Mouse (Mus musculus) natural killer cell, adult 2 months (primary cell): ENCODE data around the gene March11.

Experiments
- DNase-seq, 2 experiments: peaks; one replicate each; pipeline ENCODE4 v3.0.0; 2022; ENCODE audit warnings: low spot score in 2 of 2

The March11 gene

GRCm38 (mm10) chr15:26308629-26309230 lies at the start of gene March11:
Gene March11, plus strand, starts transcription at chr15:26309048.
- DNase-seq, result no peak

- DNase-seq, result no peak
Measured at GRCm38 (mm10) chr15:26262336-26262735, 46.5 kb upstream of the March11 start.

- DNase-seq, result no peak
Measured at GRCm38 (mm10) chr15:26269596-26269995, 39.3 kb upstream of the March11 start.

- no peak for DNase-seq
Measured at GRCm38 (mm10) chr15:26276035-26276511, 32.8 kb upstream of the March11 start.

- DNase-seq, result no peak
Measured at GRCm38 (mm10) chr15:26276608-26277007, 32.2 kb upstream of the March11 start.

- no peak for DNase-seq
Measured at GRCm38 (mm10) chr15:26291871-26292270, 17.0 kb upstream of the March11 start.

GRCm38 (mm10) chr15:26292811-26293210 lies 16.0 kb upstream of the March11 start:
- no peak for DNase-seq

GRCm38 (mm10) chr15:26293215-26293614 lies 15.6 kb upstream of the March11 start:
- no peak for DNase-seq

- no peak for DNase-seq
Measured at GRCm38 (mm10) chr15:26298668-26299067, 10.2 kb upstream of the March11 start.

GRCm38 (mm10) chr15:26309291-26309931 lies 563 bp downstream of the March11 start:
- no peak for DNase-seq

- DNase-seq, result no peak
Measured at GRCm38 (mm10) chr15:26319866-26320265, 11.0 kb downstream of the March11 start.

GRCm38 (mm10) chr15:26320402-26320801 lies 11.6 kb downstream of the March11 start:
- DNase-seq, result no peak

- no peak for DNase-seq
Measured at GRCm38 (mm10) chr15:26322804-26323203, 14.0 kb downstream of the March11 start.

- DNase-seq, result no peak
Measured at GRCm38 (mm10) chr15:26327157-26327556, 18.3 kb downstream of the March11 start.

GRCm38 (mm10) chr15:26335791-26336190 lies 26.9 kb downstream of the March11 start:
- DNase-seq, result no peak

GRCm38 (mm10) chr15:26337775-26338174 lies 28.9 kb downstream of the March11 start:
- no peak for DNase-seq

GRCm38 (mm10) chr15:26338343-26338742 lies 29.5 kb downstream of the March11 start:
- no peak for DNase-seq

- no peak for DNase-seq
Measured at GRCm38 (mm10) chr15:26340490-26340889, 31.6 kb downstream of the March11 start.

- DNase-seq, result no peak
Measured at GRCm38 (mm10) chr15:26340966-26341365, 32.1 kb downstream of the March11 start.

GRCm38 (mm10) chr15:26344329-26344728 lies 35.5 kb downstream of the March11 start:
- DNase-seq, result no peak

- DNase-seq, result no peak
Measured at GRCm38 (mm10) chr15:26353656-26354055, 44.8 kb downstream of the March11 start.

- DNase-seq, result no peak
Measured at GRCm38 (mm10) chr15:26365344-26365743, 56.5 kb downstream of the March11 start.

- DNase-seq, result no peak
Measured at GRCm38 (mm10) chr15:26366511-26366910, 57.7 kb downstream of the March11 start.
